Mouse (Mus musculus) adipocyte (in vitro differentiated cells): Measurements from ENCODE around the gene Fcrl5.

Experiments
- DNase-seq: peaks from one replicate; pipeline ENCODE4 v3.0.0-alpha.2; 2016; ENCODE audit warnings: low spot score

Fcrl5 gene

DNA sequence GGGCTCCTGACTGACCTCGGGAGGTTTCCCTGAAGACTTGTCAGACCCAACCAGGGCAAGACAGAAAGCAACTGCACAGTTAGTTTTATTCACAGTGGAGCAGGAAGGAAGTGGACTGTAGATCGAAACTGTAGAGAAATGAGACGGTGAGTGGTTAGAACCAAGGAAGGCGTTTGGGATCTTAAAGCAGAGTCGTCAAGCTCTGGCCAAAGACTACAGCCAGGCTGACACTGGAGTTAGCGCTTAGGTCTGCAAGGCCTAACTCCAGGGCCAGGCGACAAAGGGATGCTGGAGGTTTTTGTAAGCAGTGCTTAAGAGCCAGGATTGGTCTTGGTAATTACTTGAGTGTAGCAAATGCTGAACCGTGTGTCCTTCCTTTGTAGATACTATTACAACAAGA lies 93.3 kb downstream of the Fcrl5 start:
- DNase-seq: no peak

DNA sequence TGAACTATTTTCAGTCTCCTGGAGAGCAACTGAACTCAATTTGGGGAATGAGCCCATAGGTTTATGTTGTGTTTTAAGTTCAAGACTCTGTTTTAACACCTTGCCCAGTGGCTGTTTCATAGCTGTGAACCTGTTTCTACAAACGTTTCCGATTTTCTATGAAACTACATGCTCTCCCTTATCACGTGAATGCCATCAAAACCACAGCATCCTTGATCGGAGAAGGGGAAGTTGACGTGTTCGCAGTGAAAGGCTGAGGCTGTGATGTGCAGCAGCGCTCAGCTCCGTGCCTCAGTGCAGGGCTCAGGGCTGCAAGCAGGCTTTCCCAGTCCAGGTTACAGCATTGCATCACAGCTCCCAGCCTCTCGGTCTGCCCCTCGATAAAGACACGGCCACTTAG lies 94.0 kb downstream of the Fcrl5 start:
- DNase-seq: no peak

DNA sequence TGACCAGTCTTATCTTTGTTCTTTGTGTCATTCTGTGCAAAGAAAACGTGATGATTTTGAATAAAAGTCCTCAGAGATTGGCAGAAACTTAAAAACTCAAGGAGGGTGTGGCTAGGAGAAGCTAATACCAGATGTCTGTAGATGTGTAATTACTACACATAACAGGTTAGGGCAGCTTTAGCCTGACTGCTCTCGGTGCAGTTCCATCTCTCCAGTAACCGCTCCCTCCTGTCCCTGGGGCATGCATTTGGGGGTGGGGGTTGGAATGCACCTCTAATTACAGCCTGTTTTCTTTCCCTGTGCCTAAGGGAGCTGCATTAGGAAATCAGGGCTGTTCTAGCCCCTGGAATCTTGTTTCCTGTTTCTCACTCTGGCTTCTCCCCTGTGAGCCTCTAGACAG lies 94.7 kb downstream of the Fcrl5 start:
- DNase-seq: no peak

DNA sequence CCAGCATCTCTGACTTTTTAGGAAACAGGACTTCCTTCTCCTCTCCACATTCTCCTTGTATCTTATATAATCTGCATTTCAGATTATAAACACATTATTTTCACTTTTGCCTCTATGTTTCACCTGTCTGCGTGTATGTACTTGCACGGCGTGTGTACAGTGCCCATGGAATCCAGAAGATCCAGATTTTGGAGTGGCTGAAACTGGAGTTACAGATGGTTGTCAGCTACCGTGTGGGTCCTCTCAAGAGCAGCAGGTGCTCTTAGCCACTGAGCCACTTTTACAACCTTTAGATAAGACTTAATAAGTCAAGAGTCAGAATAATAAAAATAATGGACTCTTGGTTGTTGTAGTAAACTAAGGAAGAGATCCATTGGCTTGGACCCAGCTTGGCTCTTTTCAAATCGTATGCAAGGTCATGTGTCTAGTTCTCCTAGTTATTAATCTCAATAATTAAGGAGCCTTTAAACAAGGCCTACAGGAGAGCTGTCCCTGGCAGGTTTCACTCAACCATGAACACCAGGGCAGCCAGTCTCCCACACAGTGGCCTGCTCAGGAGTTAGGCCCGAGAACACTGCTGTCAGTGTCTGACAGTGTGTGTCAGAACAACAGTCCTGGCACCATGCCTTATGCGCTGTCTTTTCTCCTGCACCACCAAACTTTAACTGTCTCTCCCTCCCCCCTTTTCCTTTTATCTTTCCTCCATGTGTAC lies 98.2 kb downstream of the Fcrl5 start:
- no peak for DNase-seq

DNA sequence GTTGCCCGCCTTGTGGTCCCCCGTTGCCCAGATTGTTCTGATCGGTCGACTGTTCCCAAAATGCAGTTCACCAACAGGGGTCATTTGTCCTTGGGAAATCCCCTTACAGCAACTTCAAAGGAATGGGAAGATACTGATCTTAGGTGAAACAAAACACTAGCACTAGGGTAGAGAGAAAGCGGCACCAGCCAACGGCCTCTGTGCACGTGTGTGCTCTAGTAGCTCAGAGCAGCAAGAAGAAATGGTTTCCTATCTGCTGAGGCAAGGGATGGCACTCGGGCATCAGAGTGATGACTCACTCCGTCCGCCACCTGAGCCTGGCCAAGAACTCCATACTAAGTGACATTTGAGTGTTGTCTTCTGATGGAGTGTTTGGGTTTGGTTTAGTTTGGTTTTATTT lies 102.5 kb downstream of the Fcrl5 start:
- DNase-seq: no peak

DNA sequence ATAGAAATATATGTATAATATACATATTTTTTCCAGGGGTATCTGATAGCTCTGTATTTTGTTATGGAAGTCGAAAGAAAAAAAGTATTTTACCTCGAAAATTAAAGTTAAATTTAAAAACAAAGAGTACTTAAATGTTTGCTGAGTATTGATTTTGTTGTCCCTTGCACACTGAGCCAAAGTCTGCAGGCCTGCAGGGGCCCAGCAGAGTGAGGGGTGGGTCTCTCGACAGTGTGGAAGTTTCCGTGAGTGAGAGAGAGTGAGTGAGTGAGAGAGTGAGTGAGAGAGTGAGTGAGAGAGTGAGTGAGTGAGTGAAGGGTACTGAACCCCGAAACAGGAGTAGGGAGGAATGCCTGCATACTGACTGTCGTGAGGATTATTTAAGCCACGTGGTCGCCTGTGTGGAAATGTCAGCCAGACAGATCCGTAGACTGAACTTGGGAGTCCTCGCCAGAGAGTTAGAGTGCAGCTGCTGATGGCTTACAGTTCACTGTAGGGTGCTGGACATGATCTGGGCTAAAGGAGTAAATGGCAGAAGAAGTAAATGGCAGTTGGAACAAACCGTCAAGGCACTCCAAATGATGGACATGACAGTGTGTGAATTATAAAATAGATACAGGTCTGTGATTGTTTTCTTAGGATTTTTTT lies 104.6 kb downstream of the Fcrl5 start:
- no peak for DNase-seq

DNA sequence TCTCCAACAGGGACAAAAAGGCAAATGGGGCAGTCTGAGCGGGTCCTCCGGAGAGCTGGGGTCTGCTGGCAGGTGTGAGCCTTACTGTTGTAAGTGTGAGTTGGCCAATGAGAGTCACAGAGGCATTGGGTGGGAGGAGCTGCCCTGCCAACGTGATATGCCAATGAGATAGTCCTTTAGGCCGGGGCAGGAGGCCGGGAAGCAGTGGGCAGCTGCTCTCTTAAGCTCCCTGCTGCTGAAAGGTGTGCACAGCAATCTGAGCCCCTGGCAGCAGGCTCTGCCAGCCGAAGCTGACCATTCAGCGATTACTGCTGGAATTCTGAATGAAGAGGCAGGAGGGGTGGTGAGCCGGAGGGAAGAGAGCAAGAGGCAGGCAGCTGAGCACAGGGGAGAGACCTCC lies 105.1 kb downstream of the Fcrl5 start:
- no peak for DNase-seq

DNA sequence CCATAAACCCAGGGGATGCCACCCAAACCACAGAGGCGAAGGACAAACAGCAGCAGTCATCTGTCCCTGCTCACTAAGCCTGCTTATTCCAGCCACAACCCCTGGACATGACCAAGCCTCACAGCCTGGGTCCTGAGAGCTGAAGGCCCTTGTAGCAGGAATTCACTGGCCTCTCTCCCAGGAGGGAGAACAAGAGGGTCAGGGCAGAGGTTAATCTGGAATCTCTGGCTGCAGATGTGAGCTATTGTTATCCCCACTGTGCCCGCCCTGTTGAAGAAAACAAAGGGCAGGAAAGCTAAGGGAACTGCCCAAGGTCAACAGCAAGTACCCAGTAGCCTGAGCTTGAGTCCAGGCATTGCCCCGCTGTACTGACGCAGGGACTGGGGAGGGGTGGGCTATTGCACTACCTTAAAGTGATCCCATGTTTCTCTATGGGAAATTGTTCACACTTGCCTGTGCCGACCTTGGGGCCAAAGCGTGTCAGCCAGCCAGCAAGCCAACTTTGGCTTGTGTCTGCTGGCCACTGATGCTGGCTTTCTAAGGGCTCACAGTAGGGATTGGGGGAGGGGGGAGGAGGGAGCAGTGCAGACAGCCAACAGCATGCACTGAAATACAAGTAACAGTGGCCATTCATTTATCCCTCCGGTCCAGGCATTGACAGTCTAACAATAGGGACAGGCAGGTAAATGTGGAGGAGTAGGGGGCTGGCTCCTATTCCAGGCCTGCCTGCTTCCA lies 107.1 kb downstream of the Fcrl5 start:
- DNase-seq: peak; percentile 47

DNA sequence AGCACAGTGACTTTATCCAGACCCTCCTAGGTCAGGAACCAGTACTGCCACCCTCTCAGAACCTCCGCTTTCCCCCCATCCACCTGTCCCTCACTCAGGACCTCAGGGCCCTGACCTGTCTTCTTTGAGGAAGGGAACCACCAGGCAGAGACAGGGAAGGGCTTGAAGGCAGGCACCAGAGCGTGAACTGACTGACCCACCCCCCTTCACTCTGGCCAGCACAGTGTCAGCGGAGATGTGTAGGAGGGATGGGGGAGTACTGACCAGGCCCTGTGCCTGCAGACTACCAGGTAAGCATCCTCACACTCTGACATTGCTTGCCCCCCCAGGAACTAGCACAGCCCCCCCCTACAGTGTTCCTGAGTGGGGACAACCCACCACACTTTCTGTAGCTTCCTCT lies 110.0 kb downstream of the Fcrl5 start:
- DNase-seq: no peak

DNA sequence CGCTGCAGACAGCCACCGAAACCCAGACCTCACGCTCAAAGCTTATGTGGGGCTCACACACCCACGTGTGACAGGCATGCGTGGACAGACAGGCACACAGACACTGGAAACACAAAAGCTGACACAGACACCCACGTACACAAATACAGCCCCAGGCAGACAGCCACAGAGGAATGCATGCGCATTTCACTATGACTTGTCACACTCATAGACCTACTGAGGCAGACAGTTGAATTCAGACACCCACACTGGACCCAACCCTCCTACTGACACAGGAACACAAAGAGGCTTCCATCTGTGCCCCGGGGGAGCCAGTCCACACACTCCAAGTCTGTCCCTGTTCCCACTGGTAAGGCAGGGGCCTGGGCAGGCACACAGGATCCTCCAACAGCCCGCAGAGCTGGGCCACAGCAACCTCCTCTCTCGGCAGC lies 110.7 kb downstream of the Fcrl5 start:
- DNase-seq: no peak

DNA sequence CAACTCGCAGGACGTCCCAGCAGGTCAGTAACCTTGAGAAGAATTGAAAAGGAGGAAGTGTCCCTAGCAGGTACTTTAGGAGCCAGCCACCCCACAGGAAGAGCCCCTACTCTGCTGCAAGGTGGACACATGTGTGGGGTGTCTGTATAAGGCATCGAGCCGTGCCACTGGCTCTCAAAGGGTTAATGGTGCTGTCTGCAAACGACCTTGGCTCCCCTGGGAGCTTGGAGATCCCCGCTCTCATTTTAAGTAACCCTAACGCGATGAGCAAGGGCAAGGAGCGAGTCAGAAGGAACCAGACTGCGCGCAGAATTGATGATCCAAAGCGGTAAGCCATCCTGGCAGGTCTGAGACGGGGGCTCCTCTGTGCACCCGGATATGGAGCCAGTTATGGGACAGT lies 114.3 kb downstream of the Fcrl5 start:
- DNase-seq: no peak
